Mouse (Mus musculus) stomach, postnatal 0 days (tissue): ENCODE results near the gene Slc25a23.

Source experiments
- CTCF ChIP-seq: IDR thresholded peaks from 2 replicates; pipeline ENCODE4 v1.5.1; 2016; ENCODE audit warnings: antibody characterized with exemption, low read depth, mild to moderate bottlenecking, moderate library complexity
- EP300 ChIP-seq: optimal IDR thresholded peaks from 2 replicates; pipeline ENCODE3; 2016; ENCODE audit warnings: antibody characterized with exemption

GRCm38 (mm10) chr17:57012245-57012795, 47.3 kb downstream of the Slc25a23 start:
- TF ChIP-seq CTCF: no peak
- TF ChIP-seq EP300: no peak
